Mouse (Mus musculus) erythroblast, embryonic 14.5 days (primary cell): ENCODE measurements around the gene Pex14. TPM values are rescaled to one million over a fixed set of nuclear protein-coding genes. Genes with fewer than 3 reads are reported as not detected.

Experiments
- H3K27me3 ChIP-seq: 2 replicates; pipeline ENCODE4 v1.6.1; 2012; ENCODE audit warnings: inconsistent platforms; ENCODE audit not compliant: control insufficient read depth
- H3K36me3 ChIP-seq: 2 replicates; pipeline ENCODE4 v1.6.1; 2012; ENCODE audit warnings: mild to moderate bottlenecking, inconsistent platforms; ENCODE audit not compliant: control insufficient read depth
- H3K4me1 ChIP-seq: 2 replicates; pipeline ENCODE4 v1.6.1; 2012; ENCODE audit warnings: inconsistent platforms; ENCODE audit not compliant: control insufficient read depth
- H3K4me3 ChIP-seq: replicated peaks from 2 replicates; pipeline ENCODE3; 2012; ENCODE audit warnings: moderate library complexity, mild to moderate bottlenecking, inconsistent platforms
- H3K9me3 ChIP-seq: 2 replicates; pipeline ENCODE4 v1.6.1; 2012; ENCODE audit warnings: low read length, inconsistent platforms, mixed read lengths; ENCODE audit not compliant: control insufficient read depth
- GATA1 ChIP-seq: IDR thresholded peaks from 2 replicates; pipeline ENCODE4 v1.6.1; 2012; ENCODE audit warnings: low read length, inconsistent platforms, mixed read lengths
- TAL1 ChIP-seq: IDR thresholded peaks from 3 replicates; pipeline ENCODE4 v1.6.1; 2012; ENCODE audit warnings: low read length, inconsistent platforms, mixed read lengths
- polyA plus RNA-seq: library from polyadenylated mRNA; stranded (reverse); fragments of >175 nt; gene quantifications from 2 replicates; pipeline ENCODE4 v1.2.3, GENCODE M21; 2012

The Pex14 gene
- polyA plus RNA-seq, 1 experiment, result 2.0 TPM

GRCm38 (mm10) chr4:148984701-148985540 is 114.8 kb downstream of the Pex14 start:
- H3K4me3 ChIP-seq, result no peak overlapping the region

GRCm38 (mm10) chr4:148982274-148982673 is 117.4 kb downstream of the Pex14 start:
- TF ChIP-seq GATA1, result no peak
- TF ChIP-seq TAL1, result no peak
- H3K4me1 ChIP-seq, result peaks cover 1% of the 10 kb centered on the region
- peaks cover 11% of the 10 kb centered on the region for H3K36me3 ChIP-seq
- H3K9me3 ChIP-seq, result no peaks in the 10 kb centered on the region
- no peaks in the 10 kb centered on the region for H3K27me3 ChIP-seq
- no peak overlapping the region for H3K4me3 ChIP-seq

More at GRCm38 (mm10) chr4:148984701-148985540, 114.8 kb downstream of the Pex14 start:
- Histone ChIP-seq H3K27me3 (no peaks in the 10 kb centered on the region), H3K9me3 (no peaks in the 10 kb centered on the region), H3K36me3 (peaks cover 11% of the 10 kb centered on the region), H3K4me1 (peaks cover 8% of the 10 kb centered on the region)
- TF ChIP-seq GATA1, result no peak

GRCm38 (mm10) chr4:148979837-148980236 is 119.8 kb downstream of the Pex14 start:
- TF ChIP-seq GATA1 (no peak), TAL1 (no peak)
- peaks cover 11% of the 10 kb centered on the region for H3K36me3 ChIP-seq
- no peaks in the 10 kb centered on the region for H3K9me3 ChIP-seq
- H3K27me3 ChIP-seq, result no peaks in the 10 kb centered on the region
- no peaks in the 10 kb centered on the region for H3K4me1 ChIP-seq
- no peak overlapping the region for H3K4me3 ChIP-seq

DNA sequence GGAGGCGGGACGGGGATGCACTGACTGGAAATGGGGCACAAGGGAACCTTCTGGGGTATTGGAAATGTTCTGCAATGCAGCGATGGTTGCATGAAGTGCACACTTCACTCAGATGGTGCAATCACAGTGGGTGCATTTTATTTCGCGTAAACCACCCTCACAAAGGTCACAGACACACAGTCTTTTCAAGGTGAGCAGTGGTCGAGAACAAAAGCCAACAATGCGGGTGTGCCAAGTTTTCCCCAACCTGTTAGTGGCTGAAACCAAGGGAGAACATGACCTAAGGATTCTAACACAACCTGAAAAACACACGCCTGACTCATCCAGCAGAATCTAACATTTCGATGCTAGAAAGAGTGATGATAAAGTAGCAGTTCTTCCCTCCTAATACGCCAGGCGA is 120.8 kb downstream of the Pex14 start:
- H3K36me3 ChIP-seq, result peaks cover 9% of the 10 kb centered on the region
- H3K9me3 ChIP-seq, result no peaks in the 10 kb centered on the region
- H3K4me3 ChIP-seq, result no peak overlapping the region
- H3K4me1 ChIP-seq, result no peaks in the 10 kb centered on the region
- no peaks in the 10 kb centered on the region for H3K27me3 ChIP-seq
- TF ChIP-seq TAL1 (no peak), GATA1 (no peak)

DNA sequence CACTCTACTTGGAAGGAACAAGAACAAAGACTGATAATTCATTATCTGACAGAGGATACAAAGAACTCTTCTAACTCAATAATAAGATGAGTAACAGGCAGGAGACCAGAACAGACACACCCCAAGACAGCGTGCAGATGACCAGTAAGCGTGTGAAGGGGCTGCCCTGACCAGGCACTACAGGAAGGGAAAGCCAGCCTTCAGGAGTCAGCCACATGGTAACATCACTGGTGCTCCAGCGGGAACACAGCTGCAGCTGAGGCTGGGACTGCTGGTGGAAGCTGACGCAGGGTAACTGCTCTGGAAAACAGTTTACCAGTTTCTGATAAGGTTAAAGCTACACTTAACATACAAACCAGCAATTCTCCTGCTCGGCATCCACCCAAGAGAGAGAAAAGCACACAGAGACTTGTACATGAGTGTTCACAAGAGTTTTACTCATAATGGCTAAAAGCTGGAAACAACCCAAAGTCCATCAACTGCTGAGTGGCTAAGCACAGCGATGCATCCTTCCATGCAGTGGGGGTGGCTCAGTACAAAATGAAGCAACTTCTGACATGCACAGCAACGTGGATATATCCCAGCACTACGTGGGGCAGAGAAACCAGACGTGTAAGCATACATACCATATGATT is 121.3 kb downstream of the Pex14 start:
- no peaks in the 10 kb centered on the region for H3K9me3 ChIP-seq
- H3K4me3 ChIP-seq, result no peak overlapping the region
- TF ChIP-seq TAL1 (no peak), GATA1 (no peak)
- H3K36me3 ChIP-seq, result peaks cover 4% of the 10 kb centered on the region
- H3K4me1 ChIP-seq, result no peaks in the 10 kb centered on the region
- H3K27me3 ChIP-seq, result no peaks in the 10 kb centered on the region

GRCm38 (mm10) chr4:148974833-148975232 is 124.8 kb downstream of the Pex14 start:
- H3K27me3 ChIP-seq, result no peaks in the 10 kb centered on the region
- TF ChIP-seq TAL1, result no peak
- no peak for TF ChIP-seq GATA1
- H3K36me3 ChIP-seq, result peaks cover 6% of the 10 kb centered on the region

DNA sequence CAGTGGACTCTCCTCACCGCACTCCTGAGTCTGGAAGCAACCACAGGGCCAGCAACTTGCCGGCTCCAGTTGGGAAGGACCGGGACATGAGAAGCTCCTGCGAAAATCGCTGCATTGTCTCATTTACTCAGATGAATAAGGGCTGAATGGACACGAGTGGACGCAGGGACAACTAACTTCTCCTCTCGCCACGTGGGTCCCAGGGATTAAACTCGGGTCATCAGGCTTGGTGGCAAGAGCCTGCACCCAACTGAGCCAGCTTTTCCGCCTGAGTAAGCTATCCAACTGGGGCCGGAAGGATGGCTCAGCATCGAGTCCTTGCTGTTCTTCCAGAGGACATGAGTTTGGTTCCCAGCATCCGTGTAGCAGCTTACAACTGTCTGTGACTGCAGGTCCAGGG is 126.3 kb downstream of the Pex14 start:
- H3K9me3 ChIP-seq, result no peaks in the 10 kb centered on the region
- H3K27me3 ChIP-seq, result no peaks in the 10 kb centered on the region
- peaks cover 9% of the 10 kb centered on the region for H3K36me3 ChIP-seq
- no peak overlapping the region for H3K4me3 ChIP-seq
- TF ChIP-seq GATA1 (no peak), TAL1 (no peak)
- no peaks in the 10 kb centered on the region for H3K4me1 ChIP-seq

More at GRCm38 (mm10) chr4:148974833-148975232, 124.8 kb downstream of the Pex14 start:
- no peaks in the 10 kb centered on the region for H3K9me3 ChIP-seq
- no peak overlapping the region for H3K4me3 ChIP-seq
- no peaks in the 10 kb centered on the region for H3K4me1 ChIP-seq

DNA sequence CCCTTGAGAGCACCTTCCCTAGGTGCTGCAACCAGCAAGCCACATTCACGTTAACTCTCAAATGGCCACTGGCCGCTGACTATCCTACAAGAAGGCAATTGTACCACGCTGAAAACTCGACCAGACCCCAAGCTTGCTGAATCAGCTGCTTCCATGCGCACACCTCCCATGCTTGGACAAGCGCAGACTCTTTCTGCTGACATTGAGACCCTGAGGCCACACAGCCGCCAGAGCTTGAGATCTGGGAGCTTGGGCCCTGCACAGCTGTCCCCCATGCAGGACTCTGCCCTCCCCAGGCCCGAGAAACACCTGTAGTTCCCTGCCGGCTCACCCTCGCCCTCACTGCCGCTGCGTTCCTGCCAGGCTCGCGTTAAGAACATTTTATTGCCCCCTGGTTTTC is 127.0 kb downstream of the Pex14 start:
- H3K27me3 ChIP-seq, result no peaks in the 10 kb centered on the region
- TF ChIP-seq GATA1, result no peak
- TF ChIP-seq TAL1, result no peak
- no peak overlapping the region for H3K4me3 ChIP-seq
- no peaks in the 10 kb centered on the region for H3K4me1 ChIP-seq
- no peaks in the 10 kb centered on the region for H3K9me3 ChIP-seq
- peaks cover 9% of the 10 kb centered on the region for H3K36me3 ChIP-seq

DNA sequence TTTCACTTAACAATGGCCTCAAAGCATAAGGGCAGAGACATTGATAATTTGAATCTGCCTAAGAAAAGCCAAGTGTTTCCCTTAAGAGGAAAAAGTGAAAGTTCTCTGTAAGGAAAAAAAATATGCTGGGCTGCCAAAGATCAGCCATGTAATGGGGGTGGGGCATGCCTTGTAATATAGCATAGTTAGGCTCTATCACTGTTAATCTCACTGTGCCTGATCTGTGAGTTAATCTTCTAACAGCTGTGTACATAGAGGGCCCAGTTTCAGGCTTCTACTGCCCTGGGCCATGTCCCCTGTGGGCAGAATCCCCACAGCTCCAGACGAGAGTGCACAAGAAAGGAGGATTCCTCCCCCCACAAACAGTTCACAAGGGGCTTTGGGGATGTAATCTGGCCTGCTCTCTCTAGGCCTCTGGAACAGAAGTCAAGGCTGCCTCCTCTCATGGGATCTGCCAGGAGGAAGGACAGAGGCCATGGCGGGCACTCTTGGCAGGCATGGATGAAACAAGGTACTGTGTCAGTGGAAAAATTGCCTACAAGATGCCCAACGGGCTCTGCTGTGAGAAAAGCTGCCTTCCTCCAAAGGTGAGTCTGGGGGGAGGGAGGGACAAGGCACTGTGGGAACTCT is 127.9 kb downstream of the Pex14 start:
- TF ChIP-seq GATA1 (no peak), TAL1 (no peak)
- Histone ChIP-seq H3K9me3 (no peaks in the 10 kb centered on the region), H3K27me3 (no peaks in the 10 kb centered on the region), H3K4me3 (no peak overlapping the region), H3K36me3 (peaks cover 11% of the 10 kb centered on the region), H3K4me1 (no peaks in the 10 kb centered on the region)
